Mouse (Mus musculus): ENCODE measurements around the gene Slc35f1. TPM values are rescaled to one million over a fixed set of nuclear protein-coding genes. Genes with fewer than 3 reads are reported as not detected.
A peak's percentile ranks its signal among the peaks of the same experiment; 100 is the strongest.

Slc35f1 gene
- total RNA-seq (2022) = under 1 TPM; 0.17 to 0.32 (median 0.22) TPM

GRCm38 (mm10) chr10:52690334-52690991 lies at the start of gene Slc35f1:
Gene Slc35f1 (plus strand): TSS chr10:52690533.
- DNase-seq (ENCODE audit: low spot score in 2 of 2) = peak in 1 of 2 experiments; percentile 7

- no peak for DNase-seq (ENCODE audit: low spot score in 2 of 2)
Measured at GRCm38 (mm10) chr10:52671234-52671633, 19.1 kb upstream of the Slc35f1 start.

GRCm38 (mm10) chr10:52690992-52691731 lies 829 bp downstream of the Slc35f1 start:
- DNase-seq (ENCODE audit: low spot score in 2 of 2) = no peak

- no peak for DNase-seq (ENCODE audit: low spot score in 2 of 2)
Measured at GRCm38 (mm10) chr10:52703688-52704087, 13.4 kb downstream of the Slc35f1 start.

GRCm38 (mm10) chr10:52704101-52705051 lies 14.0 kb downstream of the Slc35f1 start:
- DNase-seq (ENCODE audit: low spot score in 2 of 2) = no peak

GRCm38 (mm10) chr10:52709482-52709881 lies 19.1 kb downstream of the Slc35f1 start:
- DNase-seq (ENCODE audit: low spot score in 2 of 2) = no peak

GRCm38 (mm10) chr10:52712166-52712565 lies 21.8 kb downstream of the Slc35f1 start:
- no peak for DNase-seq (ENCODE audit: low spot score in 2 of 2)

- DNase-seq (ENCODE audit: low spot score in 2 of 2) = no peak
Measured at GRCm38 (mm10) chr10:52714557-52714956, 24.2 kb downstream of the Slc35f1 start.

- DNase-seq (ENCODE audit: low spot score in 2 of 2) = no peak
Measured at GRCm38 (mm10) chr10:52715146-52715545, 24.8 kb downstream of the Slc35f1 start.

- no peak for DNase-seq (ENCODE audit: low spot score in 2 of 2)
Measured at GRCm38 (mm10) chr10:52718199-52718917, 28.0 kb downstream of the Slc35f1 start.

GRCm38 (mm10) chr10:52726674-52727073 lies 36.3 kb downstream of the Slc35f1 start:
- no peak for DNase-seq (ENCODE audit: low spot score in 2 of 2)

GRCm38 (mm10) chr10:52742671-52743379 lies 52.5 kb downstream of the Slc35f1 start:
- DNase-seq (ENCODE audit: low spot score in 2 of 2) = no peak

GRCm38 (mm10) chr10:52743831-52744230 lies 53.5 kb downstream of the Slc35f1 start:
- no peak for DNase-seq (ENCODE audit: low spot score in 2 of 2)

GRCm38 (mm10) chr10:52748028-52748597 lies 57.8 kb downstream of the Slc35f1 start:
- DNase-seq (ENCODE audit: low spot score in 2 of 2) = no peak

GRCm38 (mm10) chr10:52755949-52756679 lies 65.8 kb downstream of the Slc35f1 start:
- DNase-seq (ENCODE audit: low spot score in 2 of 2) = no peak

- no peak for DNase-seq (ENCODE audit: low spot score in 2 of 2)
Measured at GRCm38 (mm10) chr10:52757496-52758260, 67.3 kb downstream of the Slc35f1 start.

- no peak for DNase-seq (ENCODE audit: low spot score in 2 of 2)
Measured at GRCm38 (mm10) chr10:52758589-52758988, 68.3 kb downstream of the Slc35f1 start.

GRCm38 (mm10) chr10:52760527-52760926 lies 70.2 kb downstream of the Slc35f1 start:
- no peak for DNase-seq (ENCODE audit: low spot score in 2 of 2)

All from gastrocnemius, adult 8-10 months (tissue).